Mouse (Mus musculus) embryo, embryonic 10.5 days (tissue): Measurements from ENCODE around the gene Art5.
A peak's percentile ranks its signal among the peaks of the same experiment; 100 is the strongest.

Experiments used
- DNase-seq: peaks from one replicate; pipeline ENCODE4 v3.0.0-alpha.2; 2015; ENCODE audit warnings: low spot score

Art5 gene

DNA sequence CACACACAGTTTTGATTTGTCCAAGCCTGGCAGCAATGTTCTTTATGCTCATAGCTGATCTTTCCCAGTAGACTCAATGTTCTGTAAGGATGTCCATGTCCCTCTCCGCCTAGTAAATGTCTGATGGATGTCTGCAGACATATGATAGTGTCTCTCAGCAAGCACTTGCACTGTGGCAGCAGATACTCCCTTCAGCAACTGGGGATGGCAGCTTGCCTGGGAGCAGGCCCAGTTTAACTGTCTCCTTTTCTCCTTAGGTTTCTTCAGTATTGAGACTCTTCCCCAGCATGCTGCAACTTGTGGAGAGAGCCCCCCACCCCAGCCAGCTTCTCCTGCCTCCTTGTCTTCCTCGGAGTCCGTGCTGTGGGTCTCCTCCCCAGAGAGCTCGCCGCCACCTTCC, 27.5 kb downstream of the Art5 start:
- no peak for DNase-seq

DNA sequence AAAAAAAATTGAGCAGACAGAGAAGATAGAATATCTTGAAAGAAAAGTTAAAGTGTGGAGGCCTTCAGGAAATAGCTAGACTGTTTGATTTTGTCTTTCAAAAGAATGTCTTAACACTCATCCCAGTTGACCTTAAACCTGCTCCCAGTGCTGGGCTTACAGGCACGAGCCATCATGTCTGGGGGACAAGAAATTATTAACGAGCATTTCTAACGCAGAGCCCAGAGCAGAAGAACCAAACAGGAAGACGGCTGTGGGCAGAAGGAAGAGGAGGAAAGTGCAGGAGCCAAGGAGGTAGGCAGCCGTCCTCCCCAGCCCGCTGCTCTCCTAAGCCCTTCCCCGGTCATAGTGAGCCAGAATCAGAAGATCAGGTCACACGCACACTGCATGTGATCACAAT, 29.0 kb downstream of the Art5 start:
- no peak for DNase-seq

DNA sequence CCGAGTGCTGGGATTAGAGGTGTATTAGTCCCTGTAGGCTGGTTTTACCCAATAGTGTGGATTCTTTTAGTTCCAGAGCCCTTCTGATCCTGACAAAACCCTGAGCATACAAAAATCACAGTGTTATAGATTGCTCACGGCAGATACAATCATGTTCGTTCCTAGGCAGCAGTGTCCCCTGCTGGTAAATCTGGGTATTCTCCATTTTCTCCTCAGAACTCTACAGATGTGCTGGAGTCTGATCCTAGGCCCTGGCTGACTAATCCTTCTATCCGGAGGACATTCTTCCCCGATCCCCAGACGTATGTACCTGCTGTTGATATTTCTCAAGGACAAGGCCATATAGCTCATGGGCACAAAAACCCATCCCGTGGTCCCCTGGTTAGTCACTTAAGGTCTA, 30.8 kb downstream of the Art5 start:
- DNase-seq, result peak; percentile 58

DNA sequence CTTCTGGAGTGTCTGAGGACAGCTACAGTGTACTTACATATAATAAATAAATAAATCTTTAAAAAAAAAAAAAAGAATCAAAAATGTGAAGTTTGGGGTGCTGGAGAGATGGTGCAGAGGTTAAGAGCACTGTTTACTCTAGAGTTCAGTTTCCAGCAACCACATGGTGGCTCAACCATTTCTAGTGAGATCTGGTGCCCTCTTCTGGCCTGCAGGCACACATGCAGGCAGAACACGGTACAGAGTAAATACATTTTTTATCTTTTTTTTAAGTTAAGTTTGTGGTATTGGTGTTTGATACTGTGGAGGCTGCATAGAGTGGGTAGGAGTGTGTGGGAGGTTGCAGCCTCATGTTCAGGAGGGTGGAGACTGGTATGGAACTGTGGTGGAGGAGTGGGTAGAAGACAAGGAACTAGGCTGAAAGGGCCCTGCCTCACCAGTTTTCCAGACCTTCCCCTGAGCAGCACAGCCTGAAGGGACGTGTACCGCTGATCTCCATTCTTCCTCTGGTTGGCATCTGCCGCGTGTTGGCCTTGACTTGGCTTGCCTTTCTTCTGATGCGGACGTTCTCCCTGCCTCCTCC, 32.5 kb downstream of the Art5 start:
- peak; percentile 44 for DNase-seq

DNA sequence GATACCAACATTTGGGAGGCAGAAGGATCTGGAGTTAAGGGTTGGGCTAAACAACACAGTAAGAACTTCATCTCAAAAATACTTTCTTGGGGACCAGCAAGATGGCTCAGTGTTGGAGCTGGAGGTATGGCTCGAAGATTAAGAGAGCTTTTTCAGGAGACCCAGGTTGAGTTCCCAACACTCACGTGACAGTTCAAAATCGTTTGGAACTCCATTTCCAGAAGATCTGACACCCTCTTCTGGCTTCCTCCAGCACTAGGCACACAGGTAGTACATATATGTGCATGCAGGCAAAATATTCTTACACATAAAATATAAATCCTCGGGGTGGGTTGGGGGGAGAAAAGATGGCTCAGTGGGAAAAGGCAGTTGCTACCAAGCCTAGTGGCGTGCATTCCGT, 42.9 kb downstream of the Art5 start:
- DNase-seq, result no peak

DNA sequence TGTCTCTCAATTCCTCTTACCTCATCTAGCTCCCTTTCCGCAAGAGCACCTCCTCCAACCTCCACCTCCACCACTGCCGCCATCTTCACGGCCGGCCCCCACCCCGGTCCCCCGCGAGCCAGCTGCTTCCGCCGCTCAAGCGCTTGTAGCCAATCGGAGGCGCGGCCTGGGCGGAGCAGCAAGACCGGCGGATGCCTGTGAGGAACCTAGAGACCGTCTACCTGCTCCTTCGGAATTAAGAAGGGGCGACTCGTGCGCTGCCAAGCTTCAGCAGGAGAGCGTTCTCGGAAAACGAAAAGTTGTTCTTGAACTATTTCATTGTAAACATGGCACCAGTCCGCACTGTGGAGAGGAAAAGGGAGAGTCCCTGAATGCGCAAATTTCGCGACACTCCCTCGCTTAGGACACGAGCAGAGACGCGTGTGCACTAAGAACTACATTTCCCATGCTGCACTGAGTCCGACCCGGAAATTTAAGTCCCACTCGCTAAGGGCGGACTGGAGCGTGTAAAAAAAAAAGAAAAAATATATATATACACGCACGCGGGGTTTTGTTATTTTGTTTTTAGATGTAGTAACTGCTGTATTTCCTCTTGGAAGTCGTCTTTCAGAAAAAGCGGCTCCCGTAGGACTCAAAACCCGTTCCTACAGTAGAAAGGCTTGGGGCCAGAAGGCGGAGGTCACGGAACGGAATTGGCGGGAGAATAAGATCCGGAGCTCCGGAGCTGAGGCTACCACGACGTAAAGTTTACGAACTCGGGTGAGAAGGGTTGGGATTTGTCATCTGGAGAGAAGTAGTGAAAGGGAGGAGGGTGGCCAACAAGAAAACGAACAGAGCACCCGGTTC, 44.0 kb downstream of the Art5 start, which contains the start of the genes Rnf121, Xndc1 and Xntrpc:
Gene Rnf121, minus strand, starts transcription at position 424 of the 846 bp plus-strand sequence.
Gene Xndc1, plus strand, starts transcription at position 466 of the 846 bp plus-strand sequence.
Gene Xntrpc, plus strand, starts transcription at position 668 of the 846 bp plus-strand sequence.
- peak; percentile 95 for DNase-seq

DNA sequence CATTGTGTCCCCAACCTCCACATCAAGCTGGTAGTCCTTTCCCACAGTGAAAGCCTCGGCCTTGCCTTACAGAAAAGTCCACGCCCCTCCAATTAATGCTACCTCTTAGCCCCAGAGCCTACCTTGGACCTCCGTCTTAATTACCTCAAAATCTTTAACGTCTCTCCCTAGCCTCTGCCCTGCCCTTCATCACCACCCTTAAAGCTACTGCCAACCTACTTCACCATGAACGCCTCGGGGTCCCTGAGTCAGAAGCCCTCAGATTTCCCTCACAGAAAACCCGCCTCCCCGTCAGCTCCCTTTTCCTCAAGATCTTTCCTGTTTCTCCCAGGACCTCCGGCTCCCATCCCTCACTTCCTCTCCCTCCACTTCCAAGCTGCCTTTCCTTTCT, 44.6 kb downstream of the Art5 start:
- DNase-seq, result no peak

DNA sequence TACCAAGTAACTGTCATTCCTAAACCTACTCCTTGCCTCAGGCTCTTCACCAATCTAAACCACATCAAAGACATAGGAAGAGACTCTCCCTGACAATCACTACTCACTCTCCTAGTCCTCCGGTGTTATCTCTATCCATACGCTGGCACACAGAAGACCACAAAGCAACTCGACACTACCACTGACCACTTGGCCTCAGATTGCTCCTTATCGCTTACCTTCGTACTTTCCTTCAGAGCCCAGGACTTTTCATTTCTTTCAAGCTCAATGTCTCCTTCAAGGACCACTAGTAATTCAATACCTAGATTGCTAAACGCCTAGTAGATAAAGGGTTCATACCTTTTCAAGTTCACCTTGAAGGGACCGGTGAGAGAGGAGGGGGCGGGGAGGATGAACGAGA, 45.4 kb downstream of the Art5 start:
- no peak for DNase-seq

DNA sequence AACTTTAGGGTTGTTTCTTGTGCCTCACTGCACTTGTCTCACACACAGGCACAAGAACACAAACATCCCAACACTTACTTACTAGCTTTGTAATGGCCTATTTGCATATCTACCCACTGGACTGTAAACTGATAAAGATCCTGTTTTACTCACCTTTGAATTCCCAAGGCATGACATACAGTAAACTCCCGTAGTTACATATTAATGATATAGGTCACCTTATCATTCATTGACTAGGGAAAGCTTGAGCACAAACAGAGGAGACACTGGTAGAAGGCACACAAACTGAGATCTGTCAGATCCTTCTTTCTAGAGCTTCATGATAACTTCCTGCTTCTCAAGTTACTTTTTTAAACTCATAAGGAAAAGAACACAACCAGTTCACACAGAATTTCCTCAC, 47.1 kb downstream of the Art5 start:
- no peak for DNase-seq

DNA sequence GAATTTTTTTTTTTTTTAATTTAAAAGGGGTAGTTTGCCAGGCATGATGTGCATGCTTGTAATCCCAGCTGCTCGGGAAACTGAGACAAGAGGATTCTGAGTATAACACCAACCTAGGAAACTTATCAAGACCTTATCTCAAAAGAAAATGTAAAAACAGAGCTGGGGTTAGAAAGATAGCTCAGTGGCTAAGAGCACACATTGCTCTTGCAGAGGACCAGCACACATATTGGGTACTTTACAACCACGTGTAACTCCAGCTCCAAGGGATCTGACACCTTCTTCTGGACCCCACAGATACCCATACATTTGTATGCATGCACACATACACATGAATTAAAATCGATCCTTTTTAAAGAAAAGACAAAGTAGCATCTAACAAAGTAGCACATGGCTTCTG, 47.9 kb downstream of the Art5 start:
- no peak for DNase-seq

DNA sequence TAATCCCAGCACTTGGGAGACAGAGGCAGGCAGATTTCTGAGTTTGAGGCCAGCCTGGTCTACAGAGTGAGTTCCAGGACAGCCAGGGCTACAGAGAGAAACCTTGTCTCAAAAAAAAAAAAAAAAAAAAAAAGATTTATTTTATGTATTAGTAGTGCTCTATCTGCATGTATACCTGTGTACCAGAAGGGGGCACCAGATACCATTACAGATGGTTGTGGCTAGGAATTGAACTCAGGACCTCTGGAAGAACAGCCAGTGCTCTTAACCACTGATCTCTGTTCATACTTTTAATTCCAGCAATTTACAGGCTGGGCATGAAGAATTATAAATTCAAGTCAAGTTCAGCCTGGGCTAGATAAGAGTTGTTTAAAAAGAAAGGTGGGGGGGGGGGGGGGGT, 60.8 kb downstream of the Art5 start:
- peak; percentile 10 for DNase-seq
